Mouse (Mus musculus) left cerebral cortex, postnatal 25 days (tissue): Measurements from ENCODE around the gene Pecam1. TPM values are rescaled to one million over a fixed set of nuclear protein-coding genes. Genes with fewer than 3 reads are reported as not detected.

Experiments used
- DNase-seq, 2 experiments: peaks; one replicate each; pipeline ENCODE4 v3.0.0; 2022; ENCODE audit warnings: low spot score in 2 of 2, mixed read lengths in 1 of 2
- intact Hi-C: fragments of 180-260 bp; cut with DNase I; formaldehyde crosslinking; loops from one replicate; pipeline ENCODE4 v1.15.1; 2025
- total RNA-seq, 2 experiments: library from RNA; stranded (reverse); gene quantifications; 2 replicates each; pipeline ENCODE4 v1.2.3; 2021

Pecam1 gene
- total RNA-seq, 2 experiments from 2014 or later: 16.2 to 18.0 TPM

GRCm38 (mm10) chr11:106706212-106706611 lies 44.2 kb downstream of the Pecam1 start:
- DNase-seq: no peak
- intact Hi-C loops: no loop called here

- no peak for DNase-seq
- intact Hi-C loops: no loop called here
Observed at GRCm38 (mm10) chr11:106704399-106705111, 45.9 kb downstream of the Pecam1 start.

GRCm38 (mm10) chr11:106703931-106704330 lies 46.5 kb downstream of the Pecam1 start:
- no peak for DNase-seq
- intact Hi-C loops: no loop called here

- no peak for DNase-seq
- intact Hi-C loops: no loop called here
Observed at GRCm38 (mm10) chr11:106702584-106702983, 47.8 kb downstream of the Pecam1 start.

GRCm38 (mm10) chr11:106701589-106701988 lies 48.8 kb downstream of the Pecam1 start:
- intact Hi-C loops: no loop called here
- no peak for DNase-seq

GRCm38 (mm10) chr11:106699083-106699482 lies 51.3 kb downstream of the Pecam1 start:
- intact Hi-C loops: no loop called here
- DNase-seq: no peak

- DNase-seq: no peak
- intact Hi-C loops: no loop called here
Observed at GRCm38 (mm10) chr11:106698289-106698688, 52.1 kb downstream of the Pecam1 start.

GRCm38 (mm10) chr11:106695917-106696316 lies 54.5 kb downstream of the Pecam1 start:
- DNase-seq: no peak
- intact Hi-C loops: no loop called here

- intact Hi-C loops: no loop called here
- no peak for DNase-seq
Observed at GRCm38 (mm10) chr11:106692890-106693289, 57.5 kb downstream of the Pecam1 start.

- DNase-seq: no peak
- intact Hi-C loops: loop anchor here (5.0 kb wide), 1 partner anchor 49 kb away; no protein-coding TSS in a partner anchor
Observed at GRCm38 (mm10) chr11:106688375-106688774, 62.1 kb downstream of the Pecam1 start.

- no peak for DNase-seq
- intact Hi-C loops: loop anchor here (5.0 kb wide), 1 partner anchor 50 kb away; no protein-coding TSS in a partner anchor
Observed at GRCm38 (mm10) chr11:106687293-106687692, 63.1 kb downstream of the Pecam1 start.

GRCm38 (mm10) chr11:106684027-106684426 lies 66.4 kb downstream of the Pecam1 start:
- intact Hi-C loops: no loop called here
- DNase-seq: no peak

- DNase-seq: no peak
- intact Hi-C loops: no loop called here
Observed at GRCm38 (mm10) chr11:106683345-106683744, 67.1 kb downstream of the Pecam1 start.

- intact Hi-C loops: no loop called here
- no peak for DNase-seq
Observed at GRCm38 (mm10) chr11:106681138-106681537, 69.3 kb downstream of the Pecam1 start.

- DNase-seq: no peak
- intact Hi-C loops: no loop called here
Observed at GRCm38 (mm10) chr11:106679874-106680273, 70.6 kb downstream of the Pecam1 start.

- intact Hi-C loops: no loop called here
- peak; percentile 56 to 78 for DNase-seq
Observed at GRCm38 (mm10) chr11:106677910-106678591, 72.4 kb downstream of the Pecam1 start.

GRCm38 (mm10) chr11:106677331-106677730 lies 73.1 kb downstream of the Pecam1 start:
- intact Hi-C loops: no loop called here
- DNase-seq: no peak

- DNase-seq: no peak
- intact Hi-C loops: loop anchor here (2.0 kb wide), 1 partner anchor 15 kb away; no protein-coding TSS in a partner anchor
Observed at GRCm38 (mm10) chr11:106675875-106676274, 74.6 kb downstream of the Pecam1 start.

- intact Hi-C loops: loop anchor here (2.0 kb wide), 1 partner anchor 14 kb away; no protein-coding TSS in a partner anchor
- DNase-seq: peak in 1 of 2 experiments; percentile 33
Observed at GRCm38 (mm10) chr11:106675201-106675726, 75.2 kb downstream of the Pecam1 start.

- intact Hi-C loops: loop anchor here (2.0 kb wide), 1 partner anchor 14 kb away; no protein-coding TSS in a partner anchor
- DNase-seq: peak; percentile 52 to 54
Observed at GRCm38 (mm10) chr11:106674612-106675153, 75.7 kb downstream of the Pecam1 start.
